Mouse (Mus musculus) kidney, adult 2 months (tissue): Measurements from ENCODE around the gene Mrap2. TPM values are rescaled to one million over a fixed set of nuclear protein-coding genes. Genes with fewer than 3 reads are reported as not detected.

Source experiments
- DNase-seq: peaks from one replicate; pipeline ENCODE4 v3.0.0; 2021
- H3K27ac ChIP-seq: fragments of 200-500 bp; 2 replicates; pipeline ENCODE4 v1.5.1; 2012; ENCODE audit warnings: low read depth, low read length, control low read depth, inconsistent platforms; ENCODE audit not compliant: insufficient read depth
- H3K27me3 ChIP-seq: fragments of 200-500 bp; replicated peaks from 2 replicates; pipeline ENCODE4 v1.6.1; 2012; ENCODE audit warnings: mild to moderate bottlenecking, moderate library complexity, low read length, inconsistent platforms; ENCODE audit not compliant: control insufficient read depth, insufficient read depth
- H3K36me3 ChIP-seq: fragments of 200-500 bp; 2 replicates; pipeline ENCODE4 v1.6.1; 2012; ENCODE audit warnings: mild to moderate bottlenecking, moderate library complexity, low read length, inconsistent platforms; ENCODE audit not compliant: control insufficient read depth, insufficient read depth
- H3K4me1 ChIP-seq: fragments of 200-500 bp; 2 replicates; pipeline ENCODE4 v1.6.1; 2011; ENCODE audit warnings: low read length; ENCODE audit not compliant: control insufficient read depth, insufficient read depth
- H3K4me3 ChIP-seq: fragments of 200-500 bp; 2 replicates; pipeline ENCODE4 v1.5.1; 2011; ENCODE audit warnings: mild to moderate bottlenecking, low read depth, low read length, control low read depth; ENCODE audit not compliant: insufficient read depth
- CTCF ChIP-seq: fragments of 200-500 bp; conservative IDR thresholded peaks from 2 replicates; pipeline ENCODE4 v1.5.1; 2011; ENCODE audit warnings: low read depth, mild to moderate bottlenecking, control low read depth, low read length, moderate library complexity, mixed read lengths; ENCODE audit not compliant: insufficient read depth, insufficient read length
- POLR2A ChIP-seq: fragments of 200-500 bp; IDR thresholded peaks from one replicate; pipeline ENCODE4 v1.6.1; 2011; ENCODE audit warnings: low read depth, low read length, control low read depth
- WGBS: fragments of 180-500 bp; shearing (Covaris S2); methylation state at CpG from one replicate; pipeline ENCODE4 v1.1.7; 2018; 5-methylcytosine and 5-hydroxymethylcytosine counted together
- polyA plus RNA-seq: library from polyadenylated mRNA; depleted of rRNA; stranded (reverse); fragments of >200 nt; gene quantifications from 2 replicates; pipeline ENCODE4 v1.2.3, GENCODE M21; 2012

Mrap2 gene
- polyA plus RNA-seq, 1 experiment: 0.28 TPM

- Histone ChIP-seq H3K4me1 (no peaks in the 10 kb centered on the region), H3K27me3 (no peaks in the 10 kb centered on the region), H3K27ac (no peak overlapping the region), H3K36me3 (no peaks in the 10 kb centered on the region), H3K4me3 (no peak overlapping the region)
- TF ChIP-seq POLR2A: no peak
- DNase-seq: no peak
- 40% methylated on average over 7 of the region's 7 CpGs for WGBS
Measured at GRCm38 (mm10) chr9:87178534-87178933, 34.4 kb downstream of the Mrap2 start.

GRCm38 (mm10) chr9:87182231-87182630 is 38.1 kb downstream of the Mrap2 start:
- H3K27ac ChIP-seq: no peak overlapping the region
- H3K4me3 ChIP-seq: no peak overlapping the region
- H3K4me1 ChIP-seq: no peaks in the 10 kb centered on the region
- 45% methylated on average over 10 of the region's 10 CpGs for whole genome bisulfite sequencing
- no peak for DNase-seq
- no peaks in the 10 kb centered on the region for H3K36me3 ChIP-seq
- no peaks in the 10 kb centered on the region for H3K27me3 ChIP-seq
- TF ChIP-seq POLR2A (no peak), CTCF (no peak)

GRCm38 (mm10) chr9:87187336-87187735 is 43.2 kb downstream of the Mrap2 start:
- 80% methylated on average over 4 of the region's 4 CpGs for WGBS
- Histone ChIP-seq H3K27me3 (no peaks in the 10 kb centered on the region), H3K4me1 (no peaks in the 10 kb centered on the region), H3K4me3 (no peak overlapping the region), H3K36me3 (peaks cover 1% of the 10 kb centered on the region; the same call in 1 of the 2 replicates), H3K27ac (no peak overlapping the region)
- DNase-seq: no peak
- TF ChIP-seq POLR2A: no peak
- no peak for TF ChIP-seq CTCF

DNA sequence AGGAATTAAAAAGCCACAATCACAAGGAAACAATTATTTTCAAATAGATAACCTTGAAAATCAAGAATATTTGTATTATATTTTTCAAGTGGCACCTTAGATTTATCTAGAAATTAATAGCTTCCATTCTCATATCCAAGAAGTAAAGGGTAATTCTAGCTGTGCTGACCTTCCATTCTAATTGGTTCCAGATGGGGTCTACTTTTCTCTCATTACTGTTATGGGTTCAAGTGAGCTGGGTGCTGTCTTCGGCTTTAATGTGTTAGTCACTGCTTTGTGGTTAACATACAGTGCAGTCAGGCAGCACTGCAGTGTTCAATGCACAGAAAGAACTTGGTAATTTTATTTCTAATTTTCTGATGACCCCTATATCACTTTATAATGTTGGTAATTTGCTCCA is 49.6 kb downstream of the Mrap2 start:
- H3K4me3 ChIP-seq: no peak overlapping the region
- no peak overlapping the region for H3K27ac ChIP-seq
- no peaks in the 10 kb centered on the region for H3K4me1 ChIP-seq
- DNase-seq: no peak
- H3K36me3 ChIP-seq: peaks cover 10% of the 10 kb centered on the region
- no peaks in the 10 kb centered on the region for H3K27me3 ChIP-seq
- WGBS: 85% methylated on average over 1 of the region's 1 CpGs
- no peak for TF ChIP-seq POLR2A
- no peak for TF ChIP-seq CTCF

DNA sequence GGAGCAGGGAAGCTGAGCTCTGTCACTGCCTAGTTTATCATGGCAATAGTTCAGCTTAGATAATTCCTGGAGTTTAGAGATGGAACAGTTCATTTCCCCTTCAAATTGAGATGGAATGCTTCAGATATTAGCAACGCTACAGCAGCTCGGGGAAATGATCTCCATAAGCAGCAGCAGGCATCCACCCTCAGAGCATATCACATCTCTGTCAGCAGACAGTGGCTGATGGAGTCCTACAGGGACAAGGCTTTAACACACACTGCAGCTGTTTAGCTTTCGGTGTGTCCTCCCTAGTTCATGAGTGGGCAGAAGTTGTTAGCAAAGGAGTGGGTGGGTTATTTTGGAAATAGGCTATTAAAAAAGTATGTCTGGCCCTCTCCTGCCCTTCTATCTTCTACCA is 53.2 kb downstream of the Mrap2 start:
- DNase-seq: no peak
- TF ChIP-seq POLR2A (no peak), CTCF (no peak)
- Histone ChIP-seq H3K4me3 (no peak overlapping the region), H3K27ac (no peak overlapping the region), H3K4me1 (no peaks in the 10 kb centered on the region), H3K27me3 (no peaks in the 10 kb centered on the region), H3K36me3 (peaks cover 9% of the 10 kb centered on the region)
- 77% methylated on average over 3 of the region's 3 CpGs for WGBS

- no peak for DNase-seq
- Histone ChIP-seq H3K4me1 (no peaks in the 10 kb centered on the region), H3K4me3 (no peak overlapping the region), H3K36me3 (peaks cover 5% of the 10 kb centered on the region), H3K27me3 (no peaks in the 10 kb centered on the region), H3K27ac (no peak overlapping the region)
- 90% methylated on average over 6 of the region's 6 CpGs for WGBS
- TF ChIP-seq CTCF: no peak
- TF ChIP-seq POLR2A: no peak
Measured at GRCm38 (mm10) chr9:87198036-87198435, 53.9 kb downstream of the Mrap2 start.

- Histone ChIP-seq H3K27me3 (no peaks in the 10 kb centered on the region), H3K27ac (no peak overlapping the region), H3K36me3 (no peaks in the 10 kb centered on the region; the same call in 1 of the 2 replicates), H3K4me1 (no peaks in the 10 kb centered on the region), H3K4me3 (no peak overlapping the region)
- no peak for DNase-seq
- WGBS: 92% methylated on average over 5 of the region's 5 CpGs
- TF ChIP-seq CTCF (no peak), POLR2A (no peak)
Measured at GRCm38 (mm10) chr9:87200426-87200825, 56.3 kb downstream of the Mrap2 start.

DNA sequence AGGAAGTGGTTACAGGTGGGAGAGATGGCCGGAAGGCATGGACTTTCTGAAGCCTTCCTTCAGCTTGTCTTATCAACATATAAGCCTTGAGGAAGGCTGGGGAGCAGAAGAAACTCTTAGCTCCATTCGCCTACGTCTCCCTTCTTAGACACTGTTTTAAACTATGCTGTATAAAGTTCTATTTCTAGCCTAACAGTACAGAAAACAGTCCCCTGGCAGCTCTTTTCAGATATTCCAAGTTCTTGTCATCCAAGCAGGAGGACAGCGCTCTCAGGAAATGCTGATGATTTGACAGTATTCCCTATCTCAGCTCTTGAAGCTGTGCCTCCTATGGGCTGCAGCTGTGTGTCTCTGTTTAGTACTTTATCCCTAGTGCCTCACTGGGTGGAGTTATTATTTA is 56.8 kb downstream of the Mrap2 start:
- no peaks in the 10 kb centered on the region for H3K27me3 ChIP-seq
- no peaks in the 10 kb centered on the region for H3K4me1 ChIP-seq
- 97% methylated on average over 4 of the region's 4 CpGs for WGBS
- H3K36me3 ChIP-seq: no peaks in the 10 kb centered on the region; the same call in 1 of the 2 replicates
- DNase-seq: no peak
- no peak overlapping the region for H3K4me3 ChIP-seq
- H3K27ac ChIP-seq: no peak overlapping the region
- TF ChIP-seq CTCF: no peak
- no peak for TF ChIP-seq POLR2A
